Mouse (Mus musculus) cerebellum, adult 9-11 months (tissue): ENCODE results near the gene Gm44965.

Experiments used
- DNase-seq: peaks from one replicate; pipeline ENCODE4 v3.0.0; 2022

Gene Gm44965

GRCm38 (mm10) chr6:48626984-48627383, 33.2 kb downstream of the Gm44965 start:
- DNase-seq: peak; percentile 72

- DNase-seq: peak; percentile 55
These were observed 33.8 kb downstream of the Gm44965 start for GRCm38 (mm10) chr6:48627511-48627924.

- no peak for DNase-seq
These were observed 34.6 kb downstream of the Gm44965 start for GRCm38 (mm10) chr6:48628377-48628776.

- peak; percentile 70 for DNase-seq
These were observed 35.3 kb downstream of the Gm44965 start for GRCm38 (mm10) chr6:48628808-48629660.

- DNase-seq: peak; percentile 58
These were observed 35.9 kb downstream of the Gm44965 start for GRCm38 (mm10) chr6:48629661-48630034.

- no peak for DNase-seq
These were observed 37.1 kb downstream of the Gm44965 start for GRCm38 (mm10) chr6:48630831-48631230.

- DNase-seq: no peak
These were observed 41.4 kb downstream of the Gm44965 start for GRCm38 (mm10) chr6:48635105-48635504.

GRCm38 (mm10) chr6:48636515-48636914, 42.8 kb downstream of the Gm44965 start:
- DNase-seq: no peak

- no peak for DNase-seq
These were observed 44.2 kb downstream of the Gm44965 start for GRCm38 (mm10) chr6:48637811-48638500.

- DNase-seq: no peak
These were observed 44.8 kb downstream of the Gm44965 start for GRCm38 (mm10) chr6:48638553-48638952.

- DNase-seq: no peak
These were observed 47.6 kb downstream of the Gm44965 start for GRCm38 (mm10) chr6:48641391-48641790.

GRCm38 (mm10) chr6:48642764-48643292, 49.1 kb downstream of the Gm44965 start:
- DNase-seq: no peak

GRCm38 (mm10) chr6:48645660-48646308, 52.0 kb downstream of the Gm44965 start:
- peak; percentile 45 for DNase-seq

- DNase-seq: no peak
These were observed 52.6 kb downstream of the Gm44965 start for GRCm38 (mm10) chr6:48646309-48646690.

GRCm38 (mm10) chr6:48646995-48647394, 53.3 kb downstream of the Gm44965 start, which contains the start of gene Gimap8:
Gene Gimap8 (plus strand): TSS chr6:48647234.
- no peak for DNase-seq

GRCm38 (mm10) chr6:48647611-48648010, 53.9 kb downstream of the Gm44965 start:
- DNase-seq: no peak

GRCm38 (mm10) chr6:48648779-48649178, 55.0 kb downstream of the Gm44965 start:
- DNase-seq: no peak

- DNase-seq: no peak
These were observed 56.3 kb downstream of the Gm44965 start for GRCm38 (mm10) chr6:48650041-48650440.

GRCm38 (mm10) chr6:48658721-48659120, 65.0 kb downstream of the Gm44965 start:
- DNase-seq: no peak

- DNase-seq: no peak
These were observed 71.0 kb downstream of the Gm44965 start for GRCm38 (mm10) chr6:48664750-48665149.

- DNase-seq: no peak
These were observed 71.7 kb downstream of the Gm44965 start for GRCm38 (mm10) chr6:48665471-48665870.

- no peak for DNase-seq
These were observed 72.4 kb downstream of the Gm44965 start for GRCm38 (mm10) chr6:48666159-48666586.

- DNase-seq: no peak
These were observed 74.3 kb downstream of the Gm44965 start for GRCm38 (mm10) chr6:48668022-48668421.
